Mouse (Mus musculus) urinary bladder, postnatal 4 days (tissue): ENCODE data around the gene Oas1h.
A peak's percentile ranks its signal among the peaks of the same experiment; 100 is the strongest.
"Not testable (repeated sequence)": the region's sequence is repeated elsewhere in the genome, so short reads cannot be mapped to it uniquely, and the experiment has no call there.

Experiments
- DNase-seq, 2 experiments: peaks; one replicate each; pipeline ENCODE4 v3.0.0; 2021 to 2022; ENCODE audit warnings: low spot score in 2 of 2

The Oas1h gene

GRCm38 (mm10) chr5:120887413-120887812, 26.2 kb downstream of the Oas1h start, which contains the start of gene Oas1g:
Gene Oas1g, minus strand, starts transcription at chr5:120887613.
- DNase-seq: peak; percentile 14 to 42

- DNase-seq: peak; percentile 12 to 52
These were observed 26.6 kb downstream of the Oas1h start for GRCm38 (mm10) chr5:120887831-120888230.

- peak; percentile 11 to 58 for DNase-seq
These were observed 27.1 kb downstream of the Oas1h start for GRCm38 (mm10) chr5:120888294-120888815.

- DNase-seq: peak in 1 of 2 experiments; percentile 59
These were observed 28.8 kb downstream of the Oas1h start for GRCm38 (mm10) chr5:120890026-120890425.

- peak in 1 of 2 experiments; percentile 44 for DNase-seq
These were observed 29.8 kb downstream of the Oas1h start for GRCm38 (mm10) chr5:120890991-120891390.

- DNase-seq: peak in 1 of 2 experiments; percentile 57
These were observed 30.5 kb downstream of the Oas1h start for GRCm38 (mm10) chr5:120891566-120892242.

GRCm38 (mm10) chr5:120892243-120892660, 31.0 kb downstream of the Oas1h start:
- peak in 1 of 2 experiments; percentile 50 for DNase-seq

- not testable (repeated sequence) for DNase-seq
These were observed 32.6 kb downstream of the Oas1h start for GRCm38 (mm10) chr5:120893866-120894265.

- not testable (repeated sequence) for DNase-seq
These were observed 33.5 kb downstream of the Oas1h start for GRCm38 (mm10) chr5:120894692-120895091.

- DNase-seq: peak in 1 of 2 experiments; percentile 47
These were observed 34.1 kb downstream of the Oas1h start for GRCm38 (mm10) chr5:120895231-120895900.

- DNase-seq: peak in 1 of 2 experiments; percentile 58
These were observed 37.1 kb downstream of the Oas1h start for GRCm38 (mm10) chr5:120898307-120898706.

- peak in 1 of 2 experiments; percentile 55 for DNase-seq
These were observed 37.5 kb downstream of the Oas1h start for GRCm38 (mm10) chr5:120898726-120899125.

- peak in 1 of 2 experiments; percentile 56 for DNase-seq
These were observed 39.4 kb downstream of the Oas1h start for GRCm38 (mm10) chr5:120900666-120901065.

- DNase-seq: peak in 1 of 2 experiments; percentile 54
These were observed 40.8 kb downstream of the Oas1h start for GRCm38 (mm10) chr5:120902056-120902455.

GRCm38 (mm10) chr5:120906791-120907733, 45.8 kb downstream of the Oas1h start, which contains the start of gene Oas1a:
Gene Oas1a, minus strand, starts transcription at chr5:120907521.
- peak in 1 of 2 experiments; percentile 54 for DNase-seq

- no peak for DNase-seq
These were observed 47.1 kb downstream of the Oas1h start for GRCm38 (mm10) chr5:120908196-120908920.

GRCm38 (mm10) chr5:120914204-120914603, 53.0 kb downstream of the Oas1h start, which contains the start of gene Oas1d:
Gene Oas1d, plus strand, starts transcription at chr5:120914536.
- not testable (repeated sequence) for DNase-seq

- peak in 1 of 2 experiments; percentile 54 for DNase-seq
These were observed 58.1 kb downstream of the Oas1h start for GRCm38 (mm10) chr5:120919156-120919935.

- no peak for DNase-seq
These were observed 59.1 kb downstream of the Oas1h start for GRCm38 (mm10) chr5:120920296-120920695.
